Mouse (Mus musculus) hindbrain, embryonic 10.5 days (tissue): Measurements from ENCODE around the gene Surf2. TPM values are rescaled to one million over a fixed set of nuclear protein-coding genes. Genes with fewer than 3 reads are reported as not detected.

Source experiments
- DNase-seq: peaks from one replicate; pipeline ENCODE4 v3.0.0-alpha.2; 2017; ENCODE audit warnings: low spot score
- H3K27ac ChIP-seq: fragments of 300-500 bp; sonication (generic); 2 replicates; pipeline ENCODE4 v1.5.1; 2016; ENCODE audit warnings: mild to moderate bottlenecking, moderate library complexity
- H3K27me3 ChIP-seq: fragments of 300-500 bp; sonication (generic); 2 replicates; pipeline ENCODE4 v1.6.1; 2016; ENCODE audit warnings: mild to moderate bottlenecking; ENCODE audit not compliant: poor library complexity, insufficient read depth, severe bottlenecking
- H3K36me3 ChIP-seq: fragments of 300-500 bp; sonication (generic); 2 replicates; pipeline ENCODE4 v1.6.1; 2016; ENCODE audit warnings: mild to moderate bottlenecking, moderate library complexity
- H3K4me1 ChIP-seq: fragments of 300-500 bp; sonication (generic); replicated peaks from 2 replicates; pipeline ENCODE4 v1.6.1; 2016; ENCODE audit warnings: mild to moderate bottlenecking
- H3K4me3 ChIP-seq: fragments of 300-500 bp; sonication (generic); 2 replicates; pipeline ENCODE4 v1.5.1; 2016; ENCODE audit warnings: mild to moderate bottlenecking, moderate library complexity
- H3K9me3 ChIP-seq: fragments of 300-500 bp; sonication (generic); 2 replicates; pipeline ENCODE4 v1.6.1; 2016; ENCODE audit warnings: mild to moderate bottlenecking, moderate library complexity
- WGBS: fragments of 180-500 bp; shearing (Covaris S2); methylation state at CpG from one replicate; pipeline ENCODE4 v1.1.7; 2016; 5-methylcytosine and 5-hydroxymethylcytosine counted together
- polyA plus RNA-seq: library from polyadenylated mRNA; unstranded; fragments of >200 nt; fragmentation: Nextera tagmentation; extraction: Ambion mirVana; gene quantifications from 2 replicates; pipeline ENCODE4 v1.2.1, GENCODE M21; 2016

The Surf2 gene
- polyA plus RNA-seq, 1 experiment from 2014 or later, result 53.2 TPM

- Histone ChIP-seq H3K36me3 (peaks cover 97% of the 10 kb centered on the region), H3K9me3 (no peaks in the 10 kb centered on the region), H3K4me1 (peaks cover 16% of the 10 kb centered on the region), H3K27ac (no peak overlapping the region), H3K27me3 (no peaks in the 10 kb centered on the region), H3K4me3 (no peak overlapping the region)
- no peak for DNase-seq
- 86% methylated on average over 9 of the region's 9 CpGs for WGBS
Observed at GRCm38 (mm10) chr2:26921784-26922183, 5.6 kb downstream of the Surf2 start.

- no peak overlapping the region for H3K27ac ChIP-seq
- no peaks in the 10 kb centered on the region for H3K27me3 ChIP-seq
- no peak for DNase-seq
- H3K4me3 ChIP-seq, result no peak overlapping the region
- no peaks in the 10 kb centered on the region for H3K9me3 ChIP-seq
- peaks cover 84% of the 10 kb centered on the region for H3K36me3 ChIP-seq
- 93% methylated on average over 6 of the region's 6 CpGs for WGBS
- H3K4me1 ChIP-seq, result peaks cover 22% of the 10 kb centered on the region
Observed at GRCm38 (mm10) chr2:26927745-26928476, 11.7 kb downstream of the Surf2 start.

- 51% methylated on average over 1 of the region's 1 CpGs for WGBS
- H3K27ac ChIP-seq, result no peak overlapping the region
- peaks cover 59% of the 10 kb centered on the region for H3K36me3 ChIP-seq
- peaks cover 34% of the 10 kb centered on the region for H3K4me1 ChIP-seq
- no peaks in the 10 kb centered on the region for H3K27me3 ChIP-seq
- peak overlapping the region; percentile 98; the same call in 1 of the 2 replicates for H3K4me3 ChIP-seq
- no peaks in the 10 kb centered on the region for H3K9me3 ChIP-seq
- DNase-seq, result peak; percentile 54
Observed at GRCm38 (mm10) chr2:26930390-26930789, 14.2 kb downstream of the Surf2 start.

GRCm38 (mm10) chr2:26932473-26933303 is 16.5 kb downstream of the Surf2 start:
- H3K27me3 ChIP-seq, result no peaks in the 10 kb centered on the region
- H3K27ac ChIP-seq, result peak overlapping the region; percentile 99
- H3K9me3 ChIP-seq, result no peaks in the 10 kb centered on the region
- no peak for DNase-seq
- peaks cover 36% of the 10 kb centered on the region for H3K36me3 ChIP-seq
- 2% methylated on average over 49 of the region's 49 CpGs for WGBS
- H3K4me1 ChIP-seq, result peaks cover 34% of the 10 kb centered on the region
- H3K4me3 ChIP-seq, result peak overlapping the region; percentile 98

- H3K9me3 ChIP-seq, result no peaks in the 10 kb centered on the region
- H3K27me3 ChIP-seq, result no peaks in the 10 kb centered on the region
- peak within 1 kb of the TSS; percentile 99 for H3K27ac ChIP-seq
- DNase-seq, result peak; percentile 96
- WGBS, result 2% methylated on average over 70 of the region's 70 CpGs
- H3K4me1 ChIP-seq, result peaks cover 34% of the 10 kb centered on the region
- peaks cover 29% of the 10 kb centered on the region for H3K36me3 ChIP-seq
- peak within 1 kb of the TSS; percentile 98 for H3K4me3 ChIP-seq
Observed at GRCm38 (mm10) chr2:26933304-26934055, 17.3 kb downstream of the Surf2 start, which contains the start of the genes Surf4 and Stkld1. Surf4 (minus strand) TSS chr2:26933928. Stkld1 (plus strand) TSS chr2:26934047.

GRCm38 (mm10) chr2:26935286-26935685 is 19.1 kb downstream of the Surf2 start:
- no peak overlapping the region for H3K27ac ChIP-seq
- H3K27me3 ChIP-seq, result no peaks in the 10 kb centered on the region
- no peak for DNase-seq
- H3K4me1 ChIP-seq, result peaks cover 34% of the 10 kb centered on the region
- WGBS, result 94% methylated on average over 2 of the region's 2 CpGs
- no peak overlapping the region for H3K4me3 ChIP-seq
- peaks cover 10% of the 10 kb centered on the region for H3K36me3 ChIP-seq
- H3K9me3 ChIP-seq, result no peaks in the 10 kb centered on the region

- Histone ChIP-seq H3K9me3 (no peaks in the 10 kb centered on the region), H3K36me3 (no peaks in the 10 kb centered on the region), H3K4me1 (peaks cover 25% of the 10 kb centered on the region), H3K4me3 (no peak overlapping the region), H3K27me3 (no peaks in the 10 kb centered on the region), H3K27ac (no peak overlapping the region)
- no peak for DNase-seq
- 69% methylated on average over 1 of the region's 1 CpGs for WGBS
Observed at GRCm38 (mm10) chr2:26936425-26936824, 20.3 kb downstream of the Surf2 start.

- Histone ChIP-seq H3K4me1 (no peaks in the 10 kb centered on the region), H3K9me3 (no peaks in the 10 kb centered on the region), H3K36me3 (peaks cover 4% of the 10 kb centered on the region), H3K4me3 (no peak overlapping the region), H3K27ac (no peak overlapping the region), H3K27me3 (no peaks in the 10 kb centered on the region)
- WGBS, result 44% methylated on average over 5 of the region's 5 CpGs
- no peak for DNase-seq
Observed at GRCm38 (mm10) chr2:26941539-26941938, 25.4 kb downstream of the Surf2 start.

- Histone ChIP-seq H3K36me3 (peaks cover 19% of the 10 kb centered on the region), H3K4me1 (no peaks in the 10 kb centered on the region), H3K9me3 (no peaks in the 10 kb centered on the region), H3K4me3 (no peak overlapping the region), H3K27me3 (no peaks in the 10 kb centered on the region), H3K27ac (no peak overlapping the region)
- 79% methylated on average over 3 of the region's 3 CpGs for WGBS
- no peak for DNase-seq
Observed at GRCm38 (mm10) chr2:26943253-26943652, 27.1 kb downstream of the Surf2 start.

GRCm38 (mm10) chr2:26950411-26950810 is 34.2 kb downstream of the Surf2 start:
- Histone ChIP-seq H3K36me3 (peaks cover 91% of the 10 kb centered on the region), H3K4me3 (no peak overlapping the region), H3K9me3 (no peaks in the 10 kb centered on the region), H3K27ac (no peak overlapping the region), H3K27me3 (no peaks in the 10 kb centered on the region), H3K4me1 (no peaks in the 10 kb centered on the region)
- DNase-seq, result no peak
- 90% methylated on average over 2 of the region's 2 CpGs for WGBS

GRCm38 (mm10) chr2:26951346-26951905 is 35.3 kb downstream of the Surf2 start:
- 87% methylated on average over 8 of the region's 8 CpGs for WGBS
- no peak overlapping the region for H3K4me3 ChIP-seq
- no peak for DNase-seq
- H3K27me3 ChIP-seq, result no peaks in the 10 kb centered on the region
- H3K9me3 ChIP-seq, result no peaks in the 10 kb centered on the region
- no peaks in the 10 kb centered on the region for H3K4me1 ChIP-seq
- peaks cover 99% of the 10 kb centered on the region for H3K36me3 ChIP-seq
- H3K27ac ChIP-seq, result no peak overlapping the region

- no peaks in the 10 kb centered on the region for H3K9me3 ChIP-seq
- no peak for DNase-seq
- peaks cover 99% of the 10 kb centered on the region for H3K36me3 ChIP-seq
- no peak overlapping the region for H3K4me3 ChIP-seq
- H3K27me3 ChIP-seq, result no peaks in the 10 kb centered on the region
- no peak overlapping the region for H3K27ac ChIP-seq
- H3K4me1 ChIP-seq, result no peaks in the 10 kb centered on the region
- WGBS, result 93% methylated on average over 4 of the region's 4 CpGs
Observed at GRCm38 (mm10) chr2:26952193-26952592, 36.0 kb downstream of the Surf2 start.
